Mouse (Mus musculus) left cerebral cortex, postnatal 4 days (tissue): ENCODE data around the gene Eif4g3. TPM values are rescaled to one million over a fixed set of nuclear protein-coding genes. Genes with fewer than 3 reads are reported as not detected.

ENCODE experiments used
- DNase-seq: peaks from one replicate; pipeline ENCODE4 v3.0.0-alpha.2; 2022
- intact Hi-C: fragments of 180-260 bp; cut with DNase I; formaldehyde crosslinking; loops from one replicate; pipeline ENCODE4 v1.15.1; 2025
- total RNA-seq, 2 experiments: library from RNA; stranded (reverse); gene quantifications; 2 replicates each; pipeline ENCODE4 v1.2.3; 2021

Gene Eif4g3
- total RNA-seq, 2 experiments from 2014 or later = 192 TPM

- no peak for DNase-seq
- intact Hi-C loops = no loop called here
These were observed 217.3 kb downstream of the Eif4g3 start for GRCm38 (mm10) chr4:138210116-138210515.

DNA sequence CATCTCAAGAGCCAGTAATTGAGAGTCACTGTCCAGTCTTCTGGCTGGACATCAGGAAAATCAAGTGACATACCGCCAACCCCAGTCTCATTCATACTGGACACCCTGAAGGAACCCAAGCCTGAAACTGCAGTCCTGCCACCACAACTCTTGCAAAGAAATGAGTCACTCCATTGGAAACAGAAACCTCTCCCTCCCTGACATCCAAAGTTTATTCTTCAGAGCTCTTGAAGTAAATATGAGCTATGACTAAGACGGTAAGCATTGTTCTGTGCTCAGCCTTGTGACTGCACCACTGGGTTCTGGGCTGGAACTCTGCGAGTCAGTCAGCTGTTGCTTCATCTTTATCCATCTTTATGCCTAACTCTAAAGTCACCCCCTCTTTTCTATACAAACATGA lies 221.0 kb downstream of the Eif4g3 start:
- DNase-seq = no peak
- intact Hi-C loops = no loop called here

GRCm38 (mm10) chr4:138215671-138216199 lies 222.9 kb downstream of the Eif4g3 start:
- intact Hi-C loops = no loop called here
- DNase-seq = no peak

GRCm38 (mm10) chr4:138216200-138216890 lies 223.5 kb downstream of the Eif4g3 start, which contains the start of gene Hp1bp3:
Gene Hp1bp3 (plus strand): TSS chr4:138216296.
- intact Hi-C loops = no loop called here
- DNase-seq = peak; percentile 84

DNA sequence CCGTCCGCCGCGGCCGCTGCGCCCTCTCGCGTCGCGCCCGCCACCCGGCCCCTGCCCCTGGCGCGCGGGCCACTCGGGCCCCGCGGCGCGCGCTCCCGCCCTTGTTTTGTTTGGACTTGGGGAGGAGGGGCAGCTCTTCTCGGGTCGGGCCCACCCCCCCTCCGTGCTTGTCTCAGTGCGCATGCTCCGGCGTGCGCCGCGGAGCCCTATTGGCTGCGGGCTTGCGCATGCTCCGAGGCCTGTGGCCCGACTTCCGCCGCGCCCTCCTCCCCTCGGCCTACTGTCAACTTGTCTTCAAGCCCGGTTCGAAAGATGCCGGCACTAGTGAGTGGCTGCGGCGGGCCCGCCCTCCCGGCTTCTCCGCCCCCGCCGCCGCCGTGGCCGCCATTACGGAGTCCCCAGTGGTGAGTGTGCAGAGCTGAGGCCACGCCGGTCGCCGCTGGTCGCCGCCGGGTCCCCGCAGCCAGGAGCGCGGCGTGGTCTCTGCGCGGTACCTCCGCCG lies 224.1 kb downstream of the Eif4g3 start:
- DNase-seq = peak; percentile 99
- intact Hi-C loops = no loop called here

DNA sequence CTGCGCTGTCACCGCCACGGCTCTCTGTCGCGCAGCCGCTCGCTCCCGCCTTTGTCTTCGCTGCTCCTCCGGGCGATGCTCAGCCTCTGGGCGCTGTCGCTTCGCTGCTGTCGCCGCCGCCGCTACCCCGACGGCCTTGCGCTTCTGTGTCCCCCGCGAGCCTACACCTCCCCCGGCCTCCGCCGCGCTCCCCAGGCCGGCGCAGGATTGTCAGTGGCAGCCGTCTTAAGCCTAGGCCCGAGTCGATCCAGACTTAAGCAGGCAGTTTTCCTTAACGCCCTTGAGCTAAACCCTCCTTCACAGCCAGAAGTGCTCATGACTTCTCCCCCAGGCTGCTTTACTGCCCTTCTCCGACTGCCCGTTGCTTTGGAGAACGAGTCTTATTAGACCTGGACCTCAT lies 224.6 kb downstream of the Eif4g3 start:
- no peak for DNase-seq
- intact Hi-C loops = no loop called here

GRCm38 (mm10) chr4:138217951-138218685 lies 225.3 kb downstream of the Eif4g3 start:
- DNase-seq = no peak
- intact Hi-C loops = no loop called here

DNA sequence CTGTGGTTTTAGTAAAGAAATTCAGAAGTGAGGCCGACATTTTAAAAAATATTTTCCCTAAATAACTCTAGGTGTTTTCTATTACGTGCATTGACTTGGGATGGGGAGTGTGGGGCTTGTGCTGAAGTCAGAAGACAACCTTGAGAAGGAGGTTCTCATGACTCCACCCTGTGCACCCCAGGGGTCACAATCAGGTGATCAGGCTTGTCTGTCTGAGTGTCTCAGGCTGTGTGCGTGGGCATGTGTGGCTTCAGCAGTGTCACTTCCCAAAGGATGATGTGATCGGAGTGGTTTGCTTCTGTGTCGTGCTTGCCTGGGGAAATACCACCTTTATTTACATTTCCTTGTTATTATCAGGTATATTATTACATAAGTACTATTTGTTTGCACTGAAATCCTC lies 226.5 kb downstream of the Eif4g3 start:
- intact Hi-C loops = no loop called here

GRCm38 (mm10) chr4:138220761-138221160 lies 227.9 kb downstream of the Eif4g3 start:
- DNase-seq = no peak
- intact Hi-C loops = no loop called here

More for the DNA sequence above, 226.5 kb downstream of the Eif4g3 start:
- DNase-seq = no peak

- DNase-seq = no peak
- intact Hi-C loops = no loop called here
These were observed 228.6 kb downstream of the Eif4g3 start for GRCm38 (mm10) chr4:138221406-138221805.

GRCm38 (mm10) chr4:138222396-138222795 lies 229.6 kb downstream of the Eif4g3 start:
- no peak for DNase-seq
- intact Hi-C loops = no loop called here

DNA sequence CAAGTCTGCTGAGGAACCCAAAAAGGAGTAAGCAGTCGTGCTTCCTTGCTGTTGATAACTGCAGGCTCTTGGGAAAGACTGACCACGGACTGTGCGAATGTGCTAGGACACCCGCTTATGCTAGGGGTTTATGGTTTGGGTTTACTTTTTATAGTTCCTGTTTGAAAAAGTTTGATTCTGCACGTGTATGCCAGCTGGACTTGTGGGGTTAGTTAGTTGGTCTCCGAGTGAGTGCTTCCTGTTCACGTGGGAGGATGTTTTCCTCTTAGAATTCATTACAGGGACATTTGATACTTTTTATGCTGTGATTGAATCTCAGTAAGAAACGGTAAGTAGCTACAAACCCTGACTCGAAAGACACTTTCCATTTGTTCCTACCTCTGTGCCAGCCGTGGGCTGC lies 230.8 kb downstream of the Eif4g3 start:
- no peak for DNase-seq

GRCm38 (mm10) chr4:138246756-138247665 lies 254.2 kb downstream of the Eif4g3 start:
- no peak for DNase-seq
- intact Hi-C loops = no loop called here

More for the DNA sequence above, 230.8 kb downstream of the Eif4g3 start:
- intact Hi-C loops = no loop called here

- DNase-seq = peak; percentile 87
- intact Hi-C loops = no loop called here
These were observed 257.5 kb downstream of the Eif4g3 start, which contains the start of the genes Sh2d5 and Kif17 for GRCm38 (mm10) chr4:138250088-138250960. Gene Sh2d5 (plus strand): TSS chr4:138250403. Gene Kif17 (plus strand): TSS chr4:138250435.

DNA sequence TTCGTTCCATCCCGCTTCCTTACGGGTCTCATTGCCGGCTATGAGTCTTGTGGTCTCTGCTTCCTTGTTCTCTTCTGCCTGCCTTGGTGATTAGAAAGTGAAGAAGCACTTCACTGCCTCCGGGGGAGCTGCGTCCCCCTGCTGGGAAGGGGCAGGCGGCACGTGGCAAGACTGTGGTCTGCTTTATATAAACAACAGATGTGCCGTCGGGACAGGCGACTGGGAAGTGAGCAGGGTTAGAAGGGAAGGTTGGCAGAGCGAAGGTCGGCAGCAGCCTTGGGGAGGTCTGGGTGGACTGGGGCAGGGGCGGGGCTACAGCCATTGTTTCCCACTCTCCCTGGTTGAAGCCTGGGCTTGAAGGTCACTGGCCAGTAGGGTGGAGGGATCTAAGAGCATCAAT lies 259.0 kb downstream of the Eif4g3 start:
- intact Hi-C loops = no loop called here
- DNase-seq = peak; percentile 19

DNA sequence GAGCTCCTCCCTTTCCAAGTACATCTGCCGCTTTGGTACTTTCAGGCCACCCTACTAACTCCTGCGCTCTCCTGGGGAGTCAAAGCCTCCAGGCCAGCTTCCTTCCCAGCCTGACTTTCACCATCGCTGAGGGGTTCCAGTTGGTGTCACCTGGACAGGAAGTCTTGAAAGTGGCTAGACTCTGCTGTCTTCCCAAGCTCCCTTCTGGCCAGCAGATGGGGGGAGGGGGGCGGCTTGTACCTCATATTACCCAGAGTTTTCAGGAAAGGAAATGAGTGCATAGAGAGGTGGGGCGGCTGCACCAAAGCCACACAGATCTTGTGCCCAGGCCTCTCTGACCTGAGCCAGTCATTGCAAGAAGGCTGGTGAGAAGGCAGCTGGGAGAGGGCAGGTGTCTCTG lies 259.4 kb downstream of the Eif4g3 start:
- DNase-seq = no peak
- intact Hi-C loops = no loop called here

- intact Hi-C loops = no loop called here
- DNase-seq = no peak
These were observed 264.4 kb downstream of the Eif4g3 start for GRCm38 (mm10) chr4:138257116-138257687.
